Mouse (Mus musculus) CD4-positive, CD25-positive, alpha-beta regulatory T cell, adult 4 months (primary cell): ENCODE results near the gene Ccdc191. TPM values are rescaled to one million over a fixed set of nuclear protein-coding genes. Genes with fewer than 3 reads are reported as not detected.

Experiments
- ATAC-seq: one replicate; pipeline ENCODE4 v1.8.0; 2017
- polyA plus RNA-seq, 2 experiments: library from polyadenylated mRNA; unstranded; fragments of 100-300 nt; shearing (Covaris generic); gene quantifications; one replicate each; pipeline ENCODE4 v1.2.1; 2017

Gene Ccdc191
- polyA plus RNA-seq, 2 experiments from 2014 or later, result 15.6 to 17.1 TPM

DNA sequence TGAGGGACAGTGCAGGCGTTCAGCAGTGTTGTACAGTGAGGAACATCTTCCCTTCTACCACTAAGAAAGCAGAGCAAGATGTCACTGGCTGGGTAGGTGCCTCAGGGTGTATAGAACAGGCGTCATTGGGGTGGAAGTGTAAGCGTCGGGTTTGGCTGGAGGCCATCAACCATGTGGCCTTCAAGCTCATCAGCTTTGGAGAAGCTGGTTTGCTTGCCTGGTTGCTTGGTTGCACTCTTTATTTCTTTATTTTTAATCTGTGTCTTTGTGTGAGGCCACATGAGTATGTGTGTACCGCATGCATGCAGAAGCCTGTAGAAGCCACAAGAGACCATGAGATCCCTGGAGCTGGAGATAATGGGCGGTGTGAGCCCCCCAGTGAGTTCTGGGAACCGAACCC, 42.7 kb downstream of the Ccdc191 start:
- no peak for ATAC-seq

DNA sequence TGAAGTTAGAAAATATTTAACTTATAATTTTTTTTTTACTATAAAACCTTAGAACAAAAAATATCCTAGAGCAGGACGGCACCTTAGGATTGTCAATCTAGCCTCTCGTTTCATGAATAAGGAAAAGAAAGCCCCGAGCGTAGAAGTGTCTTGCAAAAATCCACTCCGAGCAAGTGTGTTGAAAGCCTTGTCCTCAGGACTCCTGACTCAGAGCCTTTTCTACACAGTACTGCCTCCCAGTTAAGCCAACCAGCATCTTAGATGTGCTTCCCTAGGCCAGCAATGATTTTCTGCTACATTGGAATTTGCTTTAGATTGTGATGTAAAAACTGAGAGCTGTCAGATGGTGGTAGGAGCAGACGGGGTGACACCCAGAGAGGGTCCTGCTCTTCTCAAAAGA, 43.4 kb downstream of the Ccdc191 start:
- ATAC-seq, result no peak

DNA sequence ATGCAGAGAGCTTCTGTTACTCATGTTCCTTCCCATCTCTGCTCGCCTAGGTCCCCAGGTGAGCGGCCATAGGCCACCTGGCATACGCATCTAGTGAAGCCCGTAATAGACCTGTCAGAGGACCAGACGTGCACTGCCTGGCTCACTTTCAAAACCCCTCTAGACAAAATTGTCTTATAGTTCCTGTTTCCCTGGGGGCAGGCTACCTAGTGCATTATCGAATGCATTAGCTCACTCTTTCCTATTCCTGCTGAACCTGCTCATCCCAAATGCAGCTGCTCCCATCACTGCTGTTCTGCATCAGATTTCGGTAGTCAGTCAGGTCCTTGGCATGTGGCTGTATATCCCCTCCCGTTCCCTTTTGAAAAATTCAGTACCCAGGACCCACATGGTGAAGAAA, 45.3 kb downstream of the Ccdc191 start:
- no peak for ATAC-seq

DNA sequence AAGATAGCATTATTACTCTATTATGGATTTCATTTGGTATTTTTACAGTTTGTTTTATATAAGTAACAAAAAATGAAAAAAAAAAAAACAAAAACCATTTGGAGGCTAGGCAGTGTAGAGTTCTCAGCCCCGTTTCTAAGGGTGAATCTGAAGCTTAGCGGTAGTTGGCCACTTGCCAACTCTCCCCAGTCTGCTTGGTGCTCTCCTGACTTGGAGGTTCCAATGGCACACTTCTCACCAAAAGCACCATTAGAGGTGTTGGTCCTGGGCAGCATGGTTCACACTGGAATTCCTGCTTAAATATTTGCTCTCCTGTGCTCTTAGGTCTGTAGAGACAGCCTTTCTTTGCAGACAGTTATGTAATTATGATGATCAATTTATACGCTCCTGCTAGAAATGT, 45.8 kb downstream of the Ccdc191 start:
- ATAC-seq, result no peak

DNA sequence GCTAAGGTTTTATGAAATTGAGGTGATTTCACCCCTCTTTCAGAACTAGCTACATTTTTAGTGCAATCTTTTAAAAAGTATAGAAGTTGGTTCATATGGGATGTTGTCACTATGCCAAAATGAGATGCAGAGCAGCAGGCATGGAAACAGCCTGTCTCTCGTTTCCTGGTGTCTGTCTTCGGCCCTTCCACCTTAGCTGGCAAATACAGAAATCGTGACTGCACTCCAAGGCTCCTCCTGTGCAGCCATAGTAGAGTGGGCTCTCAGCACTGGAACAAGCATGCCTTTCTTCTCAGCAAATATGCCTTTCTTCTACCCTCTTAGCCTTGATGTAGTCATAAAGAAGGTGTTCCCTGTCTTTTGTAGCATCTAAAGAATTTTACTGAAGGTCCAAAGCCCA, 46.3 kb downstream of the Ccdc191 start:
- no peak for ATAC-seq

DNA sequence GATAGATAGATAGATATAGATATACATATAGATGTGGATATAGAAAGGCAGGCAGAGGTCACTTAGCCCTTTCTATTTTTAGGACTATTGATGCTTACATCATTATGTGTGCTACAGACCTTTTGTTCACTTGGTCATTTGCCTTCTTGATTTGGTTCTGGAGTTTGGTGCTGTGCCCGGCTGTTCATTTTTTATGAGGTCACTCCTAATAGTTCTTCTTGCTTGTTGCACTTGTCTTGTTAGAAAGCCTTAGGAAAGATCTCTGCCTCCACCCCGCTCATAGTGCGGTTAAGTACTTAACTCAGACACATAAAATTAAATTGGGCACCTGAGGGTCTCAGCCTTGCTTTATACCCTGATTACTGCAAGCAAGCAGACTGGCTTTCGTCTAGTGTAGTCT, 51.2 kb downstream of the Ccdc191 start:
- ATAC-seq, result no peak

DNA sequence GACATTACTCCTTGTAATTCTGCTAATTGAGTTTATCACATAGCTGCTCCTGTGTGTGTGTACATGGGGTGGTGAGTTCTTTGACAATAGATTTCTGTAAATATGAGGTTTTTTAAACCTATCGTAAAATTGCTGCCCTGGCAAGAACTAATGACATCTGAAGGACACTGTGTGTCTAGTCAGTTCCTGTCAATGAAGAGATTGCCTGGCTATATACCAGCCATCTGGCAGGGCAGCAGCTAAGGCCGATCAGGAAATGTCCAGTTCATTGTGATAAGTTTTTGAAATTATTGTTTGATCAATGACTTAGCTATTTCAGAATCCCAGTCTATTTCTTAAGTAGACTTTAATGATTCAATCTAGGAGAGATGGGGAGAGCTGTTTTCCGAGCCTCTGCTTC, 55.8 kb downstream of the Ccdc191 start:
- no peak for ATAC-seq

DNA sequence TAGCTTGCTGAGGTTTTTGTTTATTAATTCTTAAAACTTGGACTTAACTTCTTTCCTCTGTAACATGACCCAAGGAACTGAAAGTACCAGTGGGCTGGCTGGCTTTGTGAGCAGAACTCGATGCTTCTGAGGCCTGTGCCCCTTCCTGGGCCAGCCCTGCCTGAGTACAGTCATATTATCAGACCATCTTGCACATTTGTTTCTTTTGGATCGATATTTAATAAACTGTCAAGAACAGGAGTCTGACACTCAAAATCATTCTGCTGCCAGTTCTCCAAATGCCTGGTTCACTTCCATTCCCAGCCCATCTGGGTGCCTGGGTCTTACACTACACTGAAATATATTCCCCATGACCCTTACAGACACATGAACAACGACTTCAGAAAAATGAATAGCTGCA, 56.3 kb downstream of the Ccdc191 start:
- ATAC-seq, result no peak

DNA sequence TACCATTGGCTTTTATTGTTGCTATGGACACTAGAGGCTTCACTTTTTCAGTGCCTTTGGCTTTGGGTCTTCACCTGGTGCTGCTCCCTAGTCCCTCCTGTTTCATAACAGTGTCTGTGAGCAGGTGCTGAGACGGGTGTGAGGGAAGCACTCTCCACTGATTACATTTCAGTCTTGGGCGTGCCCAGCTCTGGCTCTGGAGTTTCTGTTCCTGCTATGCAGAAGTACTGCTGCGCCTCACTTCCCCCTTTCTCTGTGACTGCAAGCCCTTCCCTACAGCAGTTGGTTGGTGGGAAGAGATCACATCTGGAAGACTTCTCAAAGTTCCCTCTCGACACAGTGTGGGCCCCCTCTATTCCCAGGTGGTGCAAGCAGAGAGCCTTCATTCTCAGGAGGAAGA, 62.0 kb downstream of the Ccdc191 start:
- ATAC-seq, result no peak

DNA sequence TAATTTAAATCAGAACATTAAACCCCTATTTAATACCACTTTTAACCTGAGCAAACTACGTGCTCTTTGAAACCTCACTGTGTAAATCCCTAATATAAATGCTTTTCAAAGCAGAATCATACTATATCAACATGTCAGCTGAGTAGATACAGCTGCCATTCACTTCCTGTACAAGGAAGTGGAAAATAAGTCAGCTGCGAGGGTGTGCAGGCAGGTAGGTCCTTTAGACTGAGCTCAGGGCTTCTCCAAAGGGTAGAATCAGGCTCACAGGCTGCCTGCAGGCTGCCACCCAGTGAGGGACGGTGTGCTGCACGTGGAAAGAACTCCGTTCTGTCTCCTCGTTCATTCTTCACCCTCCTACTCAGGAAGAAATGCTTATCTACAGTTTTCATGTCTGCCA, 65.3 kb downstream of the Ccdc191 start:
- peak; percentile 53 for ATAC-seq

DNA sequence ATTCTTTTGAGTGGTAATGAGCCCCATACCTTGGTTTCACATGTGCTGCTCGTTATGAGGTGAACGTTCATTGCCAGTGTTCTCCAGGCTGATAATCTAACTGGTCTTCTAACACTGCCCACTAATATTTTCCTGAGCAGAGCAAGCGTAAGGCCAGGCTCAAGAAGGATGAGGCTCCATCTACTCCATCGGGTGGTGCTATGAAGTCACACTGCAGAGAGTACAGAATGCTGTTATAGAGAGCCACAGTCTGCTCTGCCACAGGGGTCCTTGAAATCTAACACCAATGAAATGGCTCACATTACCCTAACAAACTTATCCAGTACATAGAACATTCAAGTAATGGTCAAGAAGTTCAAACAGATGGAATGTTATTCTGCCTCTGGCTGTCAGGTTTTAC, 68.4 kb downstream of the Ccdc191 start:
- ATAC-seq, result no peak

DNA sequence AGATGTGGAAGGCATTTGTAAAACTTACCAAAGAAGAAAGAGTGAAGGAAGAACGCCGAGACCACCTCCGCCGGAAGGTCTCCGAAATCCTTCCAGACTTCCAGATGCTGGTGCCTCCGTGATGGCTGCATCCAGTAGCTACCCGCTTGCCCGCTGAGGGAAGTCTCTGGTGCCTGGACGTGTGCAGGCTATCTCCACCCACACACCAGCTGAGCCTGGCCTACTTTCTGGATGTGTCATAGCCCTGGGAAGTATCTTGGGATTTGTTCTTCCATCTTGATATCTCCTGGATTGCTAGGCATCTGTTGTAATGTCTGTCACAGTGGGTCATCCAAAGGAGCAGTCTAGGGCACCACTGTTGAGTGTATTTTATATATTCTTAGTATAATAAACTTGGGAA, 73.7 kb downstream of the Ccdc191 start:
- ATAC-seq, result no peak

DNA sequence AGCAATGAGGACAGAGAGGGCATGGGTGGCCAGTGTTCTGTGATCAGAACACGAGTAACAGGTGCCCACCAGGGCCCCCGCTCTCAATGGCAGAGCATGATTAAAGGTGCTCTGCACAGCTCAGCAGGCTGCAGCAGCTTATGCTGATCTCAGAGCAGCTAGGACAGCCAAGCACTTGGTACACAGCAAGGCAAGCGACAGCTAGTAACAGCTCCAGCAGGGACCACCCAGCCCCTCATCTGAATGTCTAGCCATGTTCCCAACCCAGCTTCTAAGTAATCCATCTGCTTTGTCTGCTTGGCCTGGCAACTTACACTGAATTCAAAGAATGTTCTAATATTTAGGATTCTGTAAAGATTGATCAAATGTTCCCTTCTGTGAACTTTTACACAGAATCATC, 74.2 kb downstream of the Ccdc191 start:
- ATAC-seq, result no peak

DNA sequence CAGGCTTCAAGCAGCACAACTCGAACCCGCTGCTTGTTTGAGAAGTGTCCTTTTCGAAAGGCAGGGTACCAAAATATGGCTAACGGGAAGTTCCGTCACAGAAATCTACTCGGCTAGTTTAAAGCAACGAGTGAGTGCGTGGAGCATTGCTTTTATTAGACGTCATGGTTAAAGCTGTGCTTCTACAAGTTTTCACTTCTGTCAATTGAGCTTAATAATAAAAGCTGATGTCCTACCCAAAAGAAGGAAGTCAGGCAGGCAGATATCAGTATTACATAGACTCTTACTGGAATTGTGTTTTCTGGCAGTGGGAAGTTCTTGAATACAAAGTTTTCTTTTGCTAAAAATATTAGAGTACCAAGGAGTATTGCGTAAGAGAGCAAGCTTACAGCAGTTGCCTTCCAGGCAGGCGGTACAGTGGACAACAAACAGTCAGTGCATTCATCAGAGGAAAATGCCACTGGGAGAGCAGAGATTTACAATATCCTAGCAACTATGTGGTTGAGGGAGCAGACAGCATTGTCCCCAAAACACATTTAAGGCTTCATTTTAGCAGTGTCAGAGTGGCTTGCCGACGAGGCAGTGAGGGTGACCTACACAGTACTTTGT, 76.3 kb downstream of the Ccdc191 start:
- no peak for ATAC-seq

DNA sequence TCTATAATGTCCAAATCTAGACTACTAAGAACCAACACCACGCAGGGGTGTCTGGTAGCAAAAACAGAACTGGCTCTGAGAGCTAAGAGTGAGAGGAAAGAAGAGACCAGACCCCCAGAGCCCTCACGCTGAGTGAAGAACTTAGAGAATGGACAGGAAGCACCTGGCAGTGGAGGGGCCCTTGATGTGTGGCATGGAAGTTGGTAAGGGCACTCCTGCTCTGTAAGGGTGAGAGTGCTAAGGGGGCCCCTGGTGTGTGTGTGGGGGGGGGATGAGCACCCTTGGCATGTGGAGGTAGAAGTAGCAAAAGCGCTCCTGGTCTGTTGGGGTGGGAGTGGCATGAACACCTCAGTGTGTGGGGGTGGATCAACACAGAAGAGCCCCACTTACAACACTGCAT, 80.8 kb downstream of the Ccdc191 start:
- no peak for ATAC-seq

DNA sequence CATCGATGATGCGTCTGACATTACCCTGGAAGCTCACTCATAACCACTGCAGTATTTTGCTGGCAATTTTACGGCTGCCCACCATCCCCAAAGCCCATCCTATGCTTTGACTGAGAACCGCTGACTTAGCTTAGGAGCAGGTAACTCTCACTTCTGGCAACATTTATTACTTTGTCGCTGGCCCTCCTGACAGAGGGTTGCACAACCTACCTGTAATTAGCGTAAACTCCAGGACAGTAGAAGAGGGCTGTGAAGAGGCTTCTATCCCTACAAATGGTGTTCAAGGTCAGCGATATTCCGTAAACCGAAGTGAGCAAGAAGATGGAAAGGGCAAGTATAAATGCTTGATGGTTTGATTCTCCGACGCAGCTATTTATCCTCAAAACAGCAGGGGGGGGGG, 81.6 kb downstream of the Ccdc191 start:
- no peak for ATAC-seq

DNA sequence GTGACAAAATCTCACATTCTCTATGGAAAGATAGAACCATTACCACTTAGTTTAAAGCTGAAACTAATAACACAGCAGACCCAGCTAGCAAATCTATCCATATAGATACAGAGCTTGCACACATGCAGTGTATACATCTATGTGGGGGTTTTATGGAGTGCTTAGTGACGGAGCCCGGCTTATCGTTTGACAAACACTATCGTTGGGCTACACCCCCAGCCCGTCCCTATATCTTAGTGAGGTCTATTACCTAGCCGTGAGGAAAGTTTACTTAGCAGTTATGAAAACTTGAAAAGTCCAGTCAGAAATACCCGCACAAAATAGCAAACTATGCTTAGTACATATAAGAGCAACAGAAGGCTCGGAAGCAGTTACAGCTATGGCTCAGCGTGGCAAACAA, 82.1 kb downstream of the Ccdc191 start:
- no peak for ATAC-seq

DNA sequence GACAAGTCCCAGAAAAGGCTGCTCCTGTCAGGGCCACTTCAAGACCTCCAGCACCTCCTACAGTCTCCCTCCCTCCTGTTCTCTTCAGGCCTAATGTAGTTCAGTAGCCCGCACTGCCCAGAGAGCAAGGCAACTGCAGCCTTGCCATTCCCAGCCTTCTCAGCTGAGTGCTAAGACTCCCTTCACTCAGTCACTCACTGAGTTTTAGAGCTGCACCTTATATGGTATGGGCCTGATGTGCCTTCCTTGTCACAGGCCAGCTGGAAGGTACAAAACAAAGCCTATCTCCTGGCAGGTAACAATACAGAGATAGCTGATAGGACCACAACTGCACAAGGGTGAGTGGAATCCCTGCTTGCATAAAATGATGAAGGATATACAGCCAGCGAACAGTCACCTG, 82.8 kb downstream of the Ccdc191 start:
- no peak for ATAC-seq

DNA sequence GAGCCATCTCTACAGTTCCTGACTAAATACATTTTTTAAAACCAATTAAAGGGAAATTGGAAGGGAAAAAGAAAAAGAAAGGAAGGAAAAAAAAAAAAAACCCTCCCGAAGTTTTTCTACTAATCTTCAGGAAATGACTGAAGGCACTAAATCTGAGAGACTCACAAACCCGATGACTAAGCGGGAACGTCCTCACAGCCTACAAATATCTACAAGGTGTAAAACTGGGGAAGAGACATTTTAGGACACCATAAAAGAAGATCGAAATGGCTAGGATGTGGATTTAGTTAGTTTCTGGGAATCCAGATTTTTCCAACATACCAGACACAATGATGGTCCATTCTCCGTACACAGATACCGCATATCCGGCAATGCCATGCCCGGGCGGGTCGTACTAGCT, 83.5 kb downstream of the Ccdc191 start:
- no peak for ATAC-seq

DNA sequence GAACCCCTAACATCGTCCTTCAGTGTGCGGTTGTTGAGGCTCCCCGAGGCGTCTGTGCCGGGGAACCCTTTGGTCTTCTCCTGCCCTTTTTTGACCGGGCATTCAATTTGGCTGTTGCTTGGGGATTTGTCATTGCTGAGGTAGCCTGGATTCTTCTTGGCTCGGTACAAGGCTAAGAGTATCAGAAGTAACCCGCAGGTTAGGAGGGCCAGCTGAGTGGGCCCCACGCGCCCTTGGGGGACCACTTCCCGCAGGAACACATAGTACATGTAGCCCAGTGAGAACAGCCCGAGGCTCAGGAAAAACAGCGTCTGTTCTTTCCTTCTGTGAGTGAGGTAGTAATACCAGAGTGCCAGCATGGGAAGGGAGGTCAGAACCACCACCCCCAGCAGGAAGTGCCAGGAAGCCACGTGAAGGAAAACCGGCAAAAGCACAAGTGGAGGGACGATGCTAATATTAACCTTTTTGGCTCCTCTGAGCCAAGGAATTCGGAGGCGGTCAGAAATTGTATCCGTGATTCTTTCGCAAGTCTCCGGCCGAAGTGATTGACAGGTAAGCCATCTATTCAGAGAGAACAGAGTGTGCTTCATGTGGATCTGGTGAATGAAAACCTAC, 84.1 kb downstream of the Ccdc191 start:
- ATAC-seq, result no peak

DNA sequence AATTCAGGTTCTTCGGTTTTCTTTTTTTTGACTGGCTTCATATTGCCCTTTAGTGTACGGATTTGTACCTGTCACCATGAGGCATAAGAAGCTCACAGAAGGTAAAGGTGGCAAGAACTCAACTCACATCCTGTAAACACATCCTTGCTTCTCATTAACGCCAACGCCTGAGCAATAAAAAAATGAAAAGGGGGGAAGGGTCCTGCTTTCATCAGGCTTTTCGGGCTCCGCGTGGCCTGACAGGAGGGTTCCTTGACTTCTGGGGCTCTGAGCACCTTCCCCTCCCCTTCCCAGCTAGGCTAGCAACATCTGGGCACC, 89.4 kb downstream of the Ccdc191 start:
- peak; percentile 25 for ATAC-seq

DNA sequence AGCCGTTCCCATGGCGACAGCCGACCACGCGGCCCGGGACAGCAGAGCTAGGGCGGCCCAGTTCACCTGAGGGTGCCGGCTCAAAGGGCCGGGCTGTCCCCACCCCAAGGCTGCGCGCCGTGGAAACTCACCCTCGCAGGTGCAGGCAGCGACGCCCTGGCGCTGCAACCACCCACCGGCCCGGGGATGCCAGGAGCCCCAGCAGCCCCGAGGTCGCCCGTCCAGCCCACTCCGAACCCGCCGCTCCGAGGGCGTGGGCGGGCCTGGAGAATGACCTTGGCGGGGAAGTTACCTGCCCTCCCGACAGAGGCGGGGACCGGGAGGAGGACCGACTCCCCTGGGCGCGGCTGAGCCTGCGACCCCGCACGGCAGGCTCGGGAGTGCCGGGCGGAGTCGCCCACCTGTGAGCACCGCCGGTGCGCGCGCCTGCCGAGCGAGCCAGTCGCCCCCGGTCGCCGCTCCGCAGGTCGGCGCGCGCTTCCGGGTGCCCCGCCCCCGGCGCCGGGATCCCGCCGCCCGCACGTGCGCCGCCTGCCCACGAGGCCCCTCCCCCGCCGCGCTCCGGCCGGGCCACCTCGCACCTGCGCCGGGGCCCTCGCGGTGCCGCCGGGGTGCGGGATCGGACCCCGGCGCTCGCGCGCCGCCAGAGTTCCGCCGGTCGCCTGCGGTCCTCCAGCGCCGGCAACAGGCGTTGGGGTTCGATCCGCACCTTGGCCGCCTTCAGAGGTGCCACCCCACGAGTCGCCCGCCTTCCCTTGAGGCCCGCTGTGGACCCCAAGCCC, 89.9 kb downstream of the Ccdc191 start, which contains the start of gene Zdhhc23:
Gene Zdhhc23 (minus strand): TSS at position 464 of the 782 bp plus-strand sequence.
- ATAC-seq, result peak; percentile 78

DNA sequence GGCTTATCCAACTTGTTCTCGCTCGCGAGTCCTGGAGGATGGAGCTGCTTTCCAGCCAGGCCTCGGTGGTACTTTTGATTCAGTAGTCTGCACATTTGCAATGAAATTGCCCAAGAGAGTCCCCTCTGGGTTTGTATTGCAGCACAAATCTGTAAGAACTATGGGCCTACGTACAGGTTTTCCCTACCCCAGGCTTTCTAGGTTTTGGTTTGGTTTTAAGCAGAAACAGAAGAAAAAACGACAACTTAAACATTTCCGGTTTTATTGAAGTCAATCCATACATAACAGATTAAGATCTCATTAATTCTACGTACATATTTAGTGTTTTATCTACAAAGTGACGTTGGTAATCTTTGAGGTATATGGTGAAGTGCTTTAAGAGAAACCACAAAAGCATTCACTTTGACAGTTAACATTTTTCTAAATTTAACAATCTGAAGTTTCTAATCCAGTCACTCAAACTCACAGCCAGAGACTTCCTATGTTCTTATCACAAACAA, 90.6 kb downstream of the Ccdc191 start:
- ATAC-seq, result peak; percentile 48

DNA sequence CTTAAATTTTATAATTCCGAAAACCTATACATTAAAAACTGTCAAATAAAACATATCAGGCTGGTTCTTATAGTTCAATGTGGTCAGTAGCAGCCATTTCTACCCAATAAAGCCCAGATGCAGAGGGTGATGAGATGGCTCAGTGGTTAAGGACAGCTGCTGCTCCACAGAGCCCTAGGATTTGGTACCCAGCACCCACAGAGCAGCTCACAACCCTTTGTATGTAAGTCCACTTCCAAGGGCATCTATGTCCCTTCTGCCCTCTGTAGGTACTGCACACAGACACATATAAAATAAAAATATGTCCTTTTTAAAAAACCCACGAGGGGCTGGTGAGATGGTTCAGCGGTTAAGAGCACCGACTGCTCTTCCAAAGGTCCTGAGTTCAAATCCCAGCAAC, 96.7 kb downstream of the Ccdc191 start:
- ATAC-seq, result no peak
